Mouse (Mus musculus) ES-E14 (cell line): ENCODE results near the gene Mdga1. TPM values are rescaled to one million over a fixed set of nuclear protein-coding genes. Genes with fewer than 3 reads are reported as not detected.

Source experiments
- DNase-seq: peaks from one replicate; pipeline ENCODE4 v3.0.0-alpha.2; 2013; ENCODE audit warnings: low read depth, low spot score
- H3K27ac ChIP-seq: 2 replicates; pipeline ENCODE4 v1.5.1; 2012; ENCODE audit warnings: low read depth, mild to moderate bottlenecking, low read length, moderate library complexity, mixed read lengths; ENCODE audit not compliant: poor library complexity, insufficient read depth, severe bottlenecking
- H3K36me3 ChIP-seq: 2 replicates; pipeline ENCODE4 v1.6.1; 2012; ENCODE audit warnings: mild to moderate bottlenecking, low read length, moderate library complexity, mixed read lengths; ENCODE audit not compliant: control insufficient read depth, poor library complexity, insufficient read depth, severe bottlenecking
- H3K4me1 ChIP-seq, 2 experiments: fragments of 150-350 bp in 1 of 2; sonication (generic) in 1 of 2; 2 replicates each; pipeline ENCODE4 v1.6.1; 2012; ENCODE audit warnings: low read length in 2 of 2, mild to moderate bottlenecking in 1 of 2, mixed read lengths in 1 of 2; ENCODE audit not compliant: control insufficient read depth in 2 of 2, insufficient read depth in 2 of 2, poor library complexity in 1 of 2
- H3K4me3 ChIP-seq, 2 experiments: fragments of 150-350 bp in 1 of 2; sonication (generic) in 1 of 2; 2 replicates each; pipeline ENCODE4 v1.5.1; 2012; ENCODE audit warnings: low read length in 2 of 2, low read depth in 1 of 2, mild to moderate bottlenecking in 1 of 2, mixed read lengths in 1 of 2; ENCODE audit not compliant: insufficient read depth in 1 of 2, poor library complexity in 1 of 2, severe bottlenecking in 1 of 2
- H3K9ac ChIP-seq: 2 replicates; pipeline ENCODE4 v1.6.1; 2012; ENCODE audit warnings: low read depth, mild to moderate bottlenecking, low read length, mixed read lengths; ENCODE audit not compliant: poor library complexity, insufficient read depth, severe bottlenecking
- H3K9me3 ChIP-seq: fragments of 150-350 bp; sonication (generic); 2 replicates; pipeline ENCODE4 v1.6.1; 2012; ENCODE audit warnings: low read depth, mild to moderate bottlenecking, low read length; ENCODE audit not compliant: control insufficient read depth, insufficient read depth
- CHD2 ChIP-seq: IDR thresholded peaks from 2 replicates; pipeline ENCODE4 v1.6.1; 2014; ENCODE audit warnings: mild to moderate bottlenecking, low read depth, low read length, inconsistent platforms
- HCFC1 ChIP-seq: IDR thresholded peaks from 2 replicates; pipeline ENCODE4 v1.6.1; 2012; ENCODE audit warnings: low read length, inconsistent platforms, borderline replicate concordance; ENCODE audit not compliant: insufficient read depth
- MAFK ChIP-seq: IDR thresholded peaks from 2 replicates; pipeline ENCODE4 v1.6.1; 2014; ENCODE audit warnings: mild to moderate bottlenecking, low read depth, low read length, inconsistent platforms; ENCODE audit not compliant: insufficient read depth
- ZC3H11A ChIP-seq: IDR thresholded peaks from 2 replicates; pipeline ENCODE4 v1.6.1; 2012; ENCODE audit warnings: low read depth, mild to moderate bottlenecking, inconsistent platforms, low read length, borderline replicate concordance
- ZNF384 ChIP-seq: IDR thresholded peaks from 2 replicates; pipeline ENCODE4 v1.6.1; 2012; ENCODE audit warnings: low read depth, low read length, inconsistent platforms
- in situ Hi-C, 2 experiments: fragments of 600-800 bp; cut with MboI; formaldehyde crosslinking; loops; one replicate each; pipeline ENCODE4 v1.15.1; 2025; ENCODE audit warnings: low sequenced_read_pairs in 2 of 2, inconsistent platforms in 1 of 2; ENCODE audit not compliant: unreplicated experiment in 2 of 2
- total RNA-seq: library from RNA; depleted of rRNA; stranded (reverse); fragments of 300-350 nt; gene quantifications from 2 replicates; pipeline ENCODE4 v1.2.3, GENCODE M21; 2012

Gene Mdga1
- total RNA-seq, 1 experiment, result 7.1 TPM

DNA sequence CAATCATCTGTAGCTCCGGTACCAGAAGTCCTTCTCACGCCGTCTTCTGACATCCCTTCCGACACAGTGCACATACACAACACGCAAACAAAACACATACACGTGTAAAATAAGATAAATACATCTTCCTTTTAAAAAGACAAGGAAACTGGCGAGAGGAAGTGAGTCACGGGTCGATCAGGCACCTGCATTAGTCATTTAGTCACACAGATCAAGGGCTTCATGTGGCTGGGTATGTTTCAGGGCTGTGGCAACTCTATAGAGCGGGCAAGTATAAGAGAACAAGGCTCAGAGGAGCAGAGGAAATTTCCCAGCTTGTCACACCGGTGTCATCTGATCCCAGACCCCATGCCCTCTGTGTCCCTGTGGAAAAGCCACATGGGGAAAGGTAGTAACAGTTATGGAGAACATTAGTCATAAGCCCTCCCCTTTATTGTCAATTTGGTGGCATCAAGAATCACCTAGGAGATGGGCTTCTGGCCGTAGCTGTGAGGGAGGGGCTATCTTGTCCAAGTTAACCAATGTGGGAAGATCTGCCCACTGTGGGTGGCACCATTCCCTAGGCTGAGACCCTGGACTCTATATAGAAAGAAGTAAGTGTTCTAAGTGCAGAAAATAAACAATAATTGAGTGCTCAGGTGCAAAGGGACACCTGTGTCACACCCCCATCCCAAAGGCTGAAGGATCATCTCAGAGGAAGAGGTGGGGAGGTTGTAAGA, 35.6 kb downstream of the Mdga1 start:
- Histone ChIP-seq H3K4me1 (no peaks in the 10 kb centered on the region; a peak in 1 of 4 replicates), H3K4me3 (no peak overlapping the region), H3K36me3 (no peaks in the 10 kb centered on the region), H3K9me3 (no peaks in the 10 kb centered on the region), H3K9ac (no peak overlapping the region), H3K27ac (no peak overlapping the region)
- DNase-seq, result no peak
- in situ Hi-C loops, result no loop called here
- TF ChIP-seq MAFK, result no peak
- no peak for TF ChIP-seq CHD2
- TF ChIP-seq HCFC1, result no peak
- no peak for TF ChIP-seq ZC3H11A
- TF ChIP-seq ZNF384, result no peak

DNA sequence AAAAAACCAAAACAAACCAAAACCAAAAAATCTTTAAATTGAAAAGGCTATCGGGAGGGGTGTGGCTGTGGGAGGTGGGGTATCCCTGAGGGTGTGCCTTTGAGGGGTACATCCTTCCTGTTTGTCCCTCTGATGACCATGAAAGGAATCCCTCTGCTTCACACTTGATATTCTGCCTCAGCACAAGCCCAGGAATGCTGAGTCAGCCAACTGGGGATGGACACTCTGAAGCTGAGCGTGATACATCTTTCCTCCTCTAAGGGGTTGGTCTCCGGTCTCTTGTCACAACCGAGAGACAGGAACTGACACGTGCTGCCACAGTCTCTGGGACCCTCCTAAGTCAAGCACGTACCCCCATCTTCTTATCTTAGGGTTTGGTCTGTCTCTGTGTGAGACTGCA, 37.1 kb downstream of the Mdga1 start:
- Histone ChIP-seq H3K9ac (no peak overlapping the region), H3K4me3 (no peak overlapping the region), H3K27ac (no peak overlapping the region), H3K4me1 (peaks cover 0 to 2% of the 10 kb centered on the region in 2 experiments; a peak in 1 of 4 replicates), H3K36me3 (no peaks in the 10 kb centered on the region), H3K9me3 (no peaks in the 10 kb centered on the region)
- DNase-seq, result no peak
- in situ Hi-C loops, result no loop called here
- TF ChIP-seq HCFC1, result no peak
- peak; percentile 83; the same call in 1 of the 2 replicates for TF ChIP-seq MAFK

DNA sequence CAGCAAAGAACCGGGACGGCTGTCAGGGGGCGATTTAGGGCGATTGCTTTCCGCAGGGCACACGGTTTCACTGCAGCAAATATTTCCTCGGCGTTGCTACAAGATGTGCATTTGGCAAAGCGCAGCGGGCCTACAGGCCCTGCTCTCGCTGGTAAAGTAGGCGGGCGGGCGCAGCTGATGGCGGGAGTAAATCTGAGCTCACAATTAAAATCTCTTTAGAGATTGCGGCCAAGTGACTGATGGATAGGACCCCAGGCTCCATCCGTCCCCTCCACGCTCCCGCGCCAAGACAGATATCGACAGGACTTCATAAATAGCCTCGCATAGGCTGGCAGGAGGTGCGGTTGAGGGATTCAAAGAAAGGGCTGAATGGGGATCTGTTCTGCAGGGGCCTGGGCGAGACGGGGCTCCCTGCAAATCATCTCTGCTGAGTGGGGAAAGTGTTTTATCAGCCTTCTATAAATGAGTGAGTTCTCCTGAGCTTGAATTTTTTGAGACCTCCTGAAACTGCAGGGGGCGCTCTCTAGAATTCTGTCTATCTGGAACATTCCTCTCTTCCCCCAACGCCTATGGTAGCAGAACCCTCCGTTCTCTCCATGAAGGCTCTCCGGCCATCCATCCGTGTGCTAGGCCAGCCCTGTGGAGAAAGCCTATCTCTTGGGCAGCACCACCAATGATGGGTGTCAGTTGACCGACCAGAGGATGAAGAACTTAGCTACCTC, 38.5 kb downstream of the Mdga1 start:
- H3K36me3 ChIP-seq, result no peaks in the 10 kb centered on the region
- peak overlapping the region; percentile 29 for H3K9ac ChIP-seq
- peak; percentile 62 for DNase-seq
- no peaks in the 10 kb centered on the region for H3K9me3 ChIP-seq
- H3K4me3 ChIP-seq, result peak overlapping the region; percentile 37 to 61
- TF ChIP-seq ZC3H11A (no peak), CHD2 (no peak), ZNF384 (no peak), HCFC1 (no peak), MAFK (no peak)
- no peak overlapping the region for H3K27ac ChIP-seq
- in situ Hi-C loops, result no loop called here
- H3K4me1 ChIP-seq, result peaks cover 0 to 2% of the 10 kb centered on the region in 2 experiments; a peak in 1 of 4 replicates

GRCm38 (mm10) chr17:29928751-29929237, 41.1 kb downstream of the Mdga1 start:
- in situ Hi-C loops, result no loop called here
- H3K9me3 ChIP-seq, result no peaks in the 10 kb centered on the region
- H3K27ac ChIP-seq, result no peak overlapping the region
- TF ChIP-seq HCFC1 (no peak), CHD2 (no peak), ZC3H11A (no peak), ZNF384 (no peak), MAFK (no peak)
- peaks cover 0 to 4% of the 10 kb centered on the region in 2 experiments; a peak in 1 of 4 replicates for H3K4me1 ChIP-seq
- peak overlapping the region; percentile 38 to 46 for H3K4me3 ChIP-seq
- no peak overlapping the region; the same call in 1 of the 2 replicates for H3K9ac ChIP-seq
- no peak for DNase-seq
- no peaks in the 10 kb centered on the region for H3K36me3 ChIP-seq
